Mouse (Mus musculus) lung, embryonic 15.5 days (tissue): ENCODE measurements around the gene Tomm7. TPM values are rescaled to one million over a fixed set of nuclear protein-coding genes. Genes with fewer than 3 reads are reported as not detected.
"Not testable (repeated sequence)": the region's sequence is repeated elsewhere in the genome, so short reads cannot be mapped to it uniquely, and the experiment has no call there.

Experiments used
- ATAC-seq: fragments of 200-750 bp; cut with Nextera tagmentation; 2 replicates; pipeline ENCODE4 v1.8.0; 2017; ENCODE audit warnings: moderate number of reproducible peaks, borderline replicate concordance; ENCODE audit not compliant: low FRiP score, low TSS enrichment; ENCODE audit errors: extremely low read depth
- H3K27ac ChIP-seq: fragments of 300-500 bp; sonication (generic); 2 replicates; pipeline ENCODE4 v1.5.1; 2015; ENCODE audit warnings: moderate library complexity, mild to moderate bottlenecking, inconsistent platforms
- H3K27me3 ChIP-seq: fragments of 300-500 bp; sonication (generic); 2 replicates; pipeline ENCODE4 v1.6.1; 2015; ENCODE audit warnings: inconsistent platforms
- H3K36me3 ChIP-seq: fragments of 300-500 bp; sonication (generic); 2 replicates; pipeline ENCODE4 v1.6.1; 2015; ENCODE audit warnings: inconsistent platforms
- H3K4me1 ChIP-seq: fragments of 300-500 bp; sonication (generic); 2 replicates; pipeline ENCODE4 v1.6.1; 2015; ENCODE audit warnings: inconsistent platforms
- H3K4me2 ChIP-seq: fragments of 300-500 bp; sonication (generic); 2 replicates; pipeline ENCODE4 v1.6.1; 2015; ENCODE audit warnings: inconsistent platforms, mild to moderate bottlenecking, moderate library complexity
- H3K4me3 ChIP-seq: fragments of 300-500 bp; sonication (generic); 2 replicates; pipeline ENCODE4 v1.5.1; 2015; ENCODE audit warnings: mild to moderate bottlenecking, inconsistent platforms
- H3K9ac ChIP-seq: fragments of 300-500 bp; sonication (generic); 2 replicates; pipeline ENCODE4 v1.6.1; 2015; ENCODE audit warnings: inconsistent platforms
- H3K9me3 ChIP-seq: fragments of 300-500 bp; sonication (generic); 2 replicates; pipeline ENCODE4 v1.6.1; 2016; ENCODE audit warnings: inconsistent platforms
- WGBS: fragments of 180-500 bp; shearing (Covaris S2); methylation state at CpG from one replicate; pipeline ENCODE4 v1.1.7; 2015; 5-methylcytosine and 5-hydroxymethylcytosine counted together
- polyA plus RNA-seq: library from polyadenylated mRNA; unstranded; fragments of >200 nt; fragmentation: Nextera tagmentation; extraction: Ambion mirVana; gene quantifications from 2 replicates; pipeline ENCODE4 v1.2.1, GENCODE M21; 2015

Gene Tomm7
- 102 and 108 TPM in 2 replicates for polyA plus RNA-seq

DNA sequence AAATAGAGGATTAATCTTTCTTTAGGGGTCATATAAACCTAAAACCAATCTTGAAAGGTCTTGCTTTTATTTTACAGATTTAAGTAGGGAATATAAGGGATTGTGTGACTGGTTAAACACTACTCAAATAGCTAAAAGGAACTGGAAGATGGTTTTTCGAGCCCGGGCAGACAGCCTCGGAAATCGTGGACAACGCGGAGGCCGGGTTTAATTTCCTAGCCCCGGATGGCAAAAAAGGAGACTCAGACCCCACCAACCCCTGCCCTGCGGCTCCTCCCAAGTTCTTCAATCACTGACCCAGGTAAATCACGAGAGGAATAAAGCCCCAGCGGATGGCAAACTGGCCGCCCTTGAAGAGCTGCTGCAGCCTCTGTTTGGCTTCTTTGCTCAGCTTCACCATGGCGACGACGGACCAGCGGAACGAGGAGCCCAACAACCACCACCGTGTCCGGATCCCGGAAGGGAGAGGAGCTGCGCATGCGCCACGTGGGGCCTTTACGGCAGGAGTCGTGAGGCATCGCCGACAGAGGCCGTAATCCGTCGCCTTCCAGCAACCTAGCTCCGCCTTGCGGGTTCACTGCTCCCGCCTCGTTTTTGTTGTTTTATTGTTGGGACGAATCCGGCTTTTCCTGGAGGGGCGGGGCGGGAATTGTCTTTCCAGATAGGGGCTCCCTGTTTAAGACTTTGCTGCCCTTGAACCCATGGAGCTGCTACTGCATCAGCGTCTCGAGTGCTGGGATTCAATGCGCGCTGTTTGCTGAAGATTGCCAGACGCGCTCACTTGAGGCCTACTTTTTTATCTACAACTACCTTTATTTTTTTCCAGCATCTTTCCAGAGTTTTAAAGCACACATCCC is at the start of gene Tomm7:
Tomm7 (minus strand) TSS at position 488 of the 857 bp plus-strand sequence.
- peak within 1 kb of the TSS; percentile 82 for H3K27ac ChIP-seq
- ATAC-seq, result peak; percentile 95

DNA sequence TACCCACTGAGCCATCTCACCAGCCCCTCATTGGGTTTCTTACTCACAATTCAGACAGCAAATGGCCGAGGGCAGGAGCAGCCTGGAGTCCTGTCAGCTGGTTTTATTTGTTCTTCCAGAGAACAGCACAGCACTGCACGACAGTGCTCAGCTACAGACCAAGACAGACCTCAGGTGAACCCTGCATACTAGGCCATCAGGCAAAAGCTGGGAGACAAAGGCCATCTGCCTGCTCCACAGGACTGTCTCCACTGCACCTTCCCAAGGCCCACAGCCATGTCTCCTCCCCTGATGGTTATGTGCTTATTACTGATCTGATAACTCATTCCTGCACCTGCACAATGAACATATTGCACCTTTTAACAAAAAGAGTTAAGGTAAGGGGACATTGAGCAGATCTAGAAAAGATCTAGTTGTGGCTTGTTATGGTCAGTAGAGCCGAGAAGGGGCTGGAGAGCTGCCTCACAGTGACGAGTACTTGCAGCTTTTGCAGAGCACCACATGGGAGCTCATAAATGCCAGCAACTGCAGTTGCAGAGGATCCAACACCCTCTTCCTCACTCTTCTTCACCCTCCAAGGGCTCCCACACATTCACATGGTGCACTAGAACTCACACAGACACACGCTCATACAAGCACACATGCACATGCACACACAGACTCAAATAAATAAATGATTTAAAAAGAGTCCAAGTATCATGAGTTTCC is 49.3 kb upstream of the Tomm7 start:
- no peak overlapping the region for H3K4me3 ChIP-seq
- no peaks in the 10 kb centered on the region for H3K9me3 ChIP-seq
- H3K27ac ChIP-seq, result no peak overlapping the region
- H3K27me3 ChIP-seq, result no peaks in the 10 kb centered on the region
- no peaks in the 10 kb centered on the region for H3K36me3 ChIP-seq
- no peak overlapping the region for H3K9ac ChIP-seq
- no peak overlapping the region for H3K4me2 ChIP-seq
- no peaks in the 10 kb centered on the region for H3K4me1 ChIP-seq
- ATAC-seq, result no peak
- WGBS, result 68% methylated on average over 5 of the region's 5 CpGs

More for the DNA sequence above, at the start of gene Tomm7:
- Histone ChIP-seq H3K4me1 (peaks cover 12% of the 10 kb centered on the region), H3K9ac (peak within 1 kb of the TSS; percentile 73), H3K4me3 (peak within 1 kb of the TSS; percentile 75), H3K4me2 (peak within 1 kb of the TSS; percentile 65), H3K27me3 (no peaks in the 10 kb centered on the region), H3K36me3 (peaks cover 11% of the 10 kb centered on the region), H3K9me3 (no peaks in the 10 kb centered on the region)
- WGBS, result under 1% methylated on average over 44 of the region's 44 CpGs

DNA sequence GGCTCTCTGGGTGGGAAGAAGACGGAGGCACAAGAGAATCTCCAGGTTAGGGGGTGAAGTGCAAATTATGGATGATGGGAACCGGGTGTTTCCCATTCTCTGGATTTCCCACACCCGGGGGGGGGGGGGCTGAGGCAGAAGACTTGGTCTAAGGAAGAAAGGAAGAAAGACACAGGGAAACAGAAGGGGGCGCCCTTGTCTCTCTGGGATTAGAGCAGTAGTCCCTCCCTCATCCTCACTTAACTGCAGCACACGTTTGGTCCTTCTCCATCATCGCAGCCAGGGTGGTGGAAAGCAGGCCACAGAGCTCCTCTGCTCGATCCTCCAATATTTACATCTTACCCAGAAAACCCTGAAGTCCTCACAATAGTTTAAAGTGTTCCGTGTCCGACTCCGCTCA is 46.8 kb upstream of the Tomm7 start:
- Histone ChIP-seq H3K9me3 (no peaks in the 10 kb centered on the region), H3K36me3 (no peaks in the 10 kb centered on the region), H3K4me2 (no peak overlapping the region), H3K27me3 (no peaks in the 10 kb centered on the region), H3K4me3 (no peak overlapping the region), H3K9ac (no peak overlapping the region), H3K4me1 (no peaks in the 10 kb centered on the region), H3K27ac (no peak overlapping the region)
- 36% methylated on average over 10 of the region's 10 CpGs for WGBS
- ATAC-seq, result no peak

DNA sequence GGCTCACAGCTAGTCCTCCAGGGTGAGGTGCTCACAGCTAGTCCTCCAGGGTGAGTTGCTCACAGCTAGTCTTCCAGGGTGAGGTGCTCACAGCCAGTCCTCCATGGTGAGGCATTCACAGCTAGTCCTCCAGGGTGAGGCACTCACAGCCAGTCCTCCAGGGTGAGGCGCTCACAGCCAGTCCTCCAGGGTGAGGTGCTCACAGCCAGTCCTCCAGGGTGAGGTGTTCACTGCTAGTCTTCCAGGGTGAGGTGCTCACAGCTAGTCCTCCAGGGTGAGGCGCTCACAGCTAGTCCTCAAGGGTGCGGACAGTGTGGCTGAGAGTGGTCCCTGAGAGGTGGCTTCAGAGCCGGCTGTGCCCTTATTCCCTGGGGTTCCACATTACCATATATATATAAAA is 45.5 kb upstream of the Tomm7 start:
- Histone ChIP-seq H3K4me3 (no peak overlapping the region), H3K9me3 (no peaks in the 10 kb centered on the region), H3K4me2 (no peak overlapping the region), H3K4me1 (no peaks in the 10 kb centered on the region), H3K27ac (no peak overlapping the region), H3K36me3 (no peaks in the 10 kb centered on the region), H3K9ac (no peak overlapping the region), H3K27me3 (no peaks in the 10 kb centered on the region)
- ATAC-seq, result no peak
- 70% methylated on average over 4 of the region's 4 CpGs for WGBS

DNA sequence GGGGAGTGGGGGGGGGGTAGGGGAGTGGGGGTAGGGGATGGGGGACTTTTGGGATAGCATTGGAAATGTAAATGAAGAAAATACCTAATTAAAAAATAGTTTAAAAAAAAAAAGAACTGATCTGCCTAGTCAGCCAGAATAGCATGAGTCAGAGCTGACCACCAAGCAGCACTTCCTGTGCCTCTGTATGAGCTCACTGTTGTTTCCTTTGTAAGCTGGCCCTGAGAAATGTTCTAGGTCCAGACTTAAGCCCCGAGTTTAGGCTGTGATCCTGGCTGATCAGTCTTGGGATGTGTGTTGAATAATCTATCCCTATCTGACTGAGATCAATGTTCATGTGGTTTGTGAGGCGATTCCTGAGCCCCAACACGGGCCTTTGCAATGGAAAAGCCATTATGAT is 43.1 kb upstream of the Tomm7 start:
- ATAC-seq, result no peak
- no peak overlapping the region for H3K4me3 ChIP-seq
- H3K9me3 ChIP-seq, result no peaks in the 10 kb centered on the region
- no peak overlapping the region for H3K27ac ChIP-seq
- H3K9ac ChIP-seq, result no peak overlapping the region
- no peaks in the 10 kb centered on the region for H3K36me3 ChIP-seq
- H3K4me1 ChIP-seq, result no peaks in the 10 kb centered on the region
- 56% methylated on average over 3 of the region's 3 CpGs for WGBS
- H3K27me3 ChIP-seq, result no peaks in the 10 kb centered on the region
- no peak overlapping the region for H3K4me2 ChIP-seq

DNA sequence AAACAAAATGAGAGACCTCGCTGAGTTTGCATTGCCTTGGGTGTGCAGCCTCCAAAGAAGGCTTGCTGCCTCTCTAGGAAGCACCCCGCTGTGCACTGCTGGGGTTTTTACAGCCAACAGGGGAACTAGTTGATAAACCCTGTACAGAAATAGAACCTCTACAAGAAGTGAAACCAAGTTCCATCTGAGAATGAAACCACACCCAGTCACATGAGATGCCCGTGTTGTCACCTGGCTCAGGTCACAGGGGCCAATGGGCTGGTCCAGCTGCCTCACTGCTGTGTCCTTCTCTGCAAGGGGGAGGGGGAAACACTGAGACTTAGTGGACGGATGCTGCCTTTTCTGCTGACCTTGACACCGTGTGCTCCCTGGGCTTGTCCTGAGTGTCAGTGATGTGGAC is 30.5 kb upstream of the Tomm7 start:
- Histone ChIP-seq H3K4me2 (no peak overlapping the region), H3K9ac (no peak overlapping the region)

DNA sequence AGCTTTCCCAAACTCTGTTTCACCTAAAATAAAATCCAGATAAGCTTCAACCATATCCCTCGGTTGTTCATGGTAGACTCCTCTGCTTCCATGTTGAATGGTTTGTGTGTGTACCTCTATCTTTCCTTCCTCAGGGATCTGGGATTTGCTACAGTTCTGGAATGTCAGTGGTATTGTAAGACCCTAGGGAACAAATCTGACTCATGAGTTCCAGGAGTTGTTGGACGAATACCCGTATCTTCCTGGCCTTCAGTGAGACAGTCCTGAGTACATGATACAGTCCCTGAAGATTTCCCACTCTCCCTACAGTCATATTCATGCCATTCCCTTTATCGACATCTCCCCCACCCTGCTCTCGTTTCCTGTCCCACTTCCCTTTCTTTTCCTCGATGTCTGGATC is 28.6 kb upstream of the Tomm7 start:
- no peaks in the 10 kb centered on the region for H3K36me3 ChIP-seq
- H3K4me1 ChIP-seq, result no peaks in the 10 kb centered on the region
- no peaks in the 10 kb centered on the region for H3K27me3 ChIP-seq
- H3K9me3 ChIP-seq, result no peaks in the 10 kb centered on the region
- ATAC-seq, result no peak
- no peak overlapping the region for H3K27ac ChIP-seq
- WGBS, result 75% methylated on average over 6 of the region's 6 CpGs
- H3K4me2 ChIP-seq, result no peak overlapping the region
- no peak overlapping the region for H3K9ac ChIP-seq
- no peak overlapping the region for H3K4me3 ChIP-seq

More for the DNA sequence above, 30.5 kb upstream of the Tomm7 start:
- ATAC-seq, result no peak
- no peaks in the 10 kb centered on the region for H3K4me1 ChIP-seq
- H3K27me3 ChIP-seq, result no peaks in the 10 kb centered on the region
- H3K36me3 ChIP-seq, result no peaks in the 10 kb centered on the region
- no peak overlapping the region for H3K4me3 ChIP-seq
- H3K9me3 ChIP-seq, result no peaks in the 10 kb centered on the region
- WGBS, result 46% methylated on average over 5 of the region's 5 CpGs
- H3K27ac ChIP-seq, result no peak overlapping the region

DNA sequence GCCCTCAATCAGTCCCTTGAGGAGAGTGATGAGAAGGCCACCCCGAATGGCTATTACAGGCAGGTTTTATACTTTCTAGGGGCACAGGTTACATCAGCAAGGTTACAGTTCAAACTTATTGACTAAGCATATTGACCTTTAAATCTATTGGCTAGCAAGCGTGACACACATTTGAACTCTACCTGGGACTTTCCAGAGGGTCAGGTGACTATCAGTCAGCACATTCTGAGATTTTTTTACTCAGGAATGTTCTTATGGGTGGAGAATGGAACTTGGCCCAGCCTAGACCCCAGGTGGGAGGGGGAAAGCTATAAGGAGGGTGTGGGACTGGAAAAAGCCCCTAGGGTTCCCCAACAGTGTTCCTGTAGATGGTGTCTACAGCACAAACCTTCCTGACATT is 27.4 kb upstream of the Tomm7 start:
- H3K9me3 ChIP-seq, result not testable (repeated sequence)

DNA sequence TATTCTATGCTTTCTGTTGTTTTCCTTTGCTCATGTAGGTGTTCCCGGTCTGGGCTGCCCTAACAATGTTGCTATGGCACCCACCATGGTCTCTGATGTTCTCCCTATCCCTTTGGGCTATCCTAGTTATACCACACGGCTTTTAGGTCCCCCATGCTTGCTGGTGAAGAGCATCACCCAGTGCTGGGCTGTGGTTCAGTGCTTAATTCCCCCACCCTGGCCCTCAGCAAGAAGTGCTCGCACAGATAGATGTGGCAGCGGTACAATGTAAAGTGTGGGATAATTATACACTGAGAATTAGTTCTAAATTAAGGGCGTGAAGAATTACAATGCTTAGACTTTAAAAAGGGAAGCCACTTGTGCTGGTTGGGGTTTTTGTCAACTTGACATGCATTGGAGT is 22.0 kb upstream of the Tomm7 start:
- WGBS, result 87% methylated on average over 5 of the region's 5 CpGs
- Histone ChIP-seq H3K4me3 (no peak overlapping the region), H3K4me1 (peaks cover 20% of the 10 kb centered on the region), H3K9me3 (no peaks in the 10 kb centered on the region), H3K36me3 (no peaks in the 10 kb centered on the region), H3K27ac (no peak overlapping the region), H3K4me2 (no peak overlapping the region), H3K27me3 (no peaks in the 10 kb centered on the region), H3K9ac (no peak overlapping the region)
- ATAC-seq, result no peak

More for the DNA sequence above, 27.4 kb upstream of the Tomm7 start:
- H3K27ac ChIP-seq, H3K9ac ChIP-seq, H3K27me3 ChIP-seq, H3K4me2 ChIP-seq, H3K4me1 ChIP-seq, ATAC-seq, H3K36me3 ChIP-seq, H3K4me3 ChIP-seq: not testable (repeated sequence)
- WGBS, result 67% methylated on average over 2 of the region's 2 CpGs

DNA sequence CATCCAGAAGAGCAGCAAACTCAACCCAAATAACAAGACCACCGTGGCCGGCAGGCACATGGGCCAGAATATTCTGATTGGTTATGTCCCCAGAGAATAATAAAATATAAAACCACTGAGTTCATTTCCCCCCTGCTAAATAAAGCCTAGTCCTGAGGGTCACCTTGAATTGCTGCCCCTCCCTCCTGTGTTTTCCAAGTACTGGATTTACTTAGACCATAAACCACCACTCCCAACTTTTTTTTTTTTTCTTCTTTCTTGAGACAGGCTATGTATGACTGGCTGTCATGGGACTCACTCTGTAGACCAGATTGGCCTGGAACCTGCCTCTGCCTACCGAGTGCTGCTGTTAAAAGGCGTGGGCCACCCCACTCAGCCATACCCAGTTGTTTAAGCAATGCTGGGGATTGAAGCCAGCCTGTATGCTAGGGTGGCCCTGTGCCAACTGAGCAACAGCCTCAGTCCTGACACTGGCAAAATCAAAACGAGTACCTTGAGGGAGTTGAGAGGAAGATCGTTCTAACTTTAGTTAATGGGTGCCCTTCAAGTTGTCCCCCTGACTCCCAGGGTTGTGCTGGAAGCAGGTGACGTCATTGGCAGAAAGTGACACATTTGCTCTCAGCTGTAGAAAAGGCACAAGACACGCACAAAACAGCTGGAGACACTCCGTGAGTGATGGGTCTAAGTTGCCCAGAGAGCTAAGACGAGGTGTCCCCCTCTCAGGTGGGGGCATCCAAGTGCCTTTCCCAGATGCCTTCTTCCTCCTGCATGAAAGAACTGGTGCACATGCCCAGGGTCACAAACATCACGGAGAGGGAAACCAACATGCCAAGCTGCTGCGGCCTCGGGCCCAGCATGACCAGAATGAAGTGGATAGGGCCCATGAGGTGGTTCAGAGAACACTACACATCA is 20.3 kb upstream of the Tomm7 start:
- no peak for ATAC-seq
- H3K9me3 ChIP-seq, result no peaks in the 10 kb centered on the region
- no peak overlapping the region for H3K4me3 ChIP-seq
- H3K27ac ChIP-seq, result no peak overlapping the region
- peaks cover 5% of the 10 kb centered on the region; the same call in 1 of the 2 replicates for H3K36me3 ChIP-seq
- WGBS, result 80% methylated on average over 13 of the region's 13 CpGs
- no peak overlapping the region for H3K9ac ChIP-seq
- peaks cover 20% of the 10 kb centered on the region for H3K4me1 ChIP-seq
- no peaks in the 10 kb centered on the region for H3K27me3 ChIP-seq
- no peak overlapping the region for H3K4me2 ChIP-seq

DNA sequence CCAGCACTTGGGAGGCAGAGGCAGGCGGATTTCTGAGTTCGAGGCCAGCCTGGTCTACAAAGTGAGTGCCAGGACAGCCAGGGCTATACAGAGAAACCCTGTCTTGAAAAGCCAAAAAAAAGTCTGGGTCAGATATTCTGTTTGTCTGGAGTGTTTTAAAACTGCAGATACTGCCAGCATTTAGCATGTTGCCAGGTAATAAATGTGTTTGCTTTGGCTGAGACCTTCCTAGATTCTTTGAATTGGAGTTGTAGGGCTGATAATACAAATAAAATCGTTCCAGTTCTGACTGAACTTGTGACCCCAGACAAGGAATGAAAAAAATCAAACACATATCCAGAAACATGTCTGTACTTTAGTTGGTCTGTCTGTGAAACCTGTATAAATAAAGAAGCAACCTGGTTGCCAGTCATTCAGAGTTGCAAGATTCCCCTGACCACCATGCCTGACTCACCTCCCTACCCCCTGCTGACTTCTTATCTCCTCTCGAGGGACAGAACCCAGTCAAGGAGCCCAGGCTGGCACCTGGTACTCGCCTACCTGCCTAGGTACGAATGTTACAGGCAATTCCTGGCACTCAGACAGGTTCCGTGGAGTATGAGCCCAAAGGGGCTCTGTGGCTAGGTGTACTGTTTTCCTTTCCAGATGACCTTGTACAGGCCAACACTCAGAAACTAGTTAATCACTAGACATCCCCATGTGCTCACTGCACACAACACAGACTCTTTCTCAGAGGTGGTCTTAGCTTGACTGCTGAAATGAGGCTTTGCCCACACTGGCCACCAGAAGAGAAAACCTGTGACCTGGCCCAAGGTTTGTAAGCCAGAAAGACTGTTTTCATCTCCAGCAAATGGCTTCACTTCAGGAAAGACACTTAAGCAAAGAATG is 19.4 kb upstream of the Tomm7 start:
- ATAC-seq, result no peak
- H3K27ac ChIP-seq, result no peak overlapping the region
- 63% methylated on average over 7 of the region's 7 CpGs for WGBS

More for the DNA sequence above, 19.4 kb upstream of the Tomm7 start:
- Histone ChIP-seq H3K4me2 (no peak overlapping the region), H3K27me3 (no peaks in the 10 kb centered on the region), H3K9ac (no peak overlapping the region), H3K9me3 (no peaks in the 10 kb centered on the region), H3K36me3 (peaks cover 14% of the 10 kb centered on the region; the same call in 1 of the 2 replicates), H3K4me3 (no peak overlapping the region), H3K4me1 (peaks cover 20% of the 10 kb centered on the region)
